Mouse (Mus musculus) hindbrain, embryonic 13.5 days (tissue): ENCODE measurements around the gene Josd2. TPM values are rescaled to one million over a fixed set of nuclear protein-coding genes. Genes with fewer than 3 reads are reported as not detected.
A peak's percentile ranks its signal among the peaks of the same experiment; 100 is the strongest.

Experiments used
- ATAC-seq: fragments of 200-750 bp; cut with Nextera tagmentation; 2 replicates; pipeline ENCODE4 v1.8.0; 2017; ENCODE audit warnings: moderate TSS enrichment; ENCODE audit not compliant: low FRiP score
- H3K27ac ChIP-seq: fragments of 300-500 bp; sonication (generic); 2 replicates; pipeline ENCODE4 v1.5.1; 2015; ENCODE audit warnings: inconsistent platforms, mild to moderate bottlenecking, moderate library complexity
- H3K27me3 ChIP-seq: fragments of 300-500 bp; sonication (generic); 2 replicates; pipeline ENCODE4 v1.6.1; 2015; ENCODE audit warnings: mild to moderate bottlenecking, inconsistent platforms
- H3K36me3 ChIP-seq: fragments of 300-500 bp; sonication (generic); 2 replicates; pipeline ENCODE4 v1.6.1; 2015; ENCODE audit warnings: mild to moderate bottlenecking, inconsistent platforms
- H3K4me1 ChIP-seq: fragments of 300-500 bp; sonication (generic); replicated peaks from 2 replicates; pipeline ENCODE4 v1.6.1; 2015; ENCODE audit warnings: inconsistent platforms
- H3K4me2 ChIP-seq: fragments of 300-500 bp; sonication (generic); 2 replicates; pipeline ENCODE4 v1.6.1; 2015; ENCODE audit warnings: inconsistent platforms, mild to moderate bottlenecking, moderate library complexity
- H3K4me3 ChIP-seq: fragments of 300-500 bp; sonication (generic); 2 replicates; pipeline ENCODE4 v1.5.1; 2015; ENCODE audit warnings: mild to moderate bottlenecking, inconsistent platforms
- H3K9ac ChIP-seq: fragments of 300-500 bp; sonication (generic); 2 replicates; pipeline ENCODE4 v1.6.1; 2015; ENCODE audit warnings: mild to moderate bottlenecking, inconsistent platforms
- H3K9me3 ChIP-seq: fragments of 300-500 bp; sonication (generic); 2 replicates; pipeline ENCODE4 v1.6.1; 2016; ENCODE audit warnings: inconsistent platforms
- WGBS: fragments of 180-500 bp; shearing (Covaris S2); methylation state at CpG from one replicate; pipeline ENCODE4 v1.1.7; 2015; 5-methylcytosine and 5-hydroxymethylcytosine counted together
- polyA plus RNA-seq: library from polyadenylated mRNA; unstranded; fragments of >200 nt; fragmentation: Nextera tagmentation; extraction: Ambion mirVana; gene quantifications from 2 replicates; pipeline ENCODE4 v1.2.1, GENCODE M21; 2015

The Josd2 gene
- polyA plus RNA-seq, 1 experiment from 2014 or later, result 46.2 TPM

- 80% methylated on average over 16 of the region's 16 CpGs for WGBS
- peak overlapping the region; percentile 95 for H3K27ac ChIP-seq
- no peak; the same call in 1 of the 2 replicates for ATAC-seq
- no peaks in the 10 kb centered on the region for H3K9me3 ChIP-seq
- H3K9ac ChIP-seq, result peak overlapping the region; percentile 20
- H3K27me3 ChIP-seq, result peaks cover 2% of the 10 kb centered on the region
- H3K36me3 ChIP-seq, result peaks cover 24% of the 10 kb centered on the region
- H3K4me2 ChIP-seq, result peak overlapping the region; percentile 71; the same call in 1 of the 2 replicates
- no peak overlapping the region; the same call in 1 of the 2 replicates for H3K4me3 ChIP-seq
- H3K4me1 ChIP-seq, result peaks cover 93% of the 10 kb centered on the region
Observed at GRCm38 (mm10) chr7:44466888-44467311, 880 bp upstream of the Josd2 start.

GRCm38 (mm10) chr7:44468644-44469285 lies 985 bp downstream of the Josd2 start:
- 55% methylated on average over 15 of the region's 15 CpGs for WGBS
- no peaks in the 10 kb centered on the region for H3K27me3 ChIP-seq
- H3K4me2 ChIP-seq, result peak overlapping the region; percentile 71
- H3K36me3 ChIP-seq, result peaks cover 5% of the 10 kb centered on the region
- H3K27ac ChIP-seq, result peak overlapping the region; percentile 95
- no peak for ATAC-seq
- H3K4me3 ChIP-seq, result peak overlapping the region; percentile 53
- peaks cover 90% of the 10 kb centered on the region for H3K4me1 ChIP-seq
- H3K9me3 ChIP-seq, result no peaks in the 10 kb centered on the region
- H3K9ac ChIP-seq, result peak overlapping the region; percentile 77

- Histone ChIP-seq H3K27ac (peak overlapping the region; percentile 95), H3K4me3 (no peak overlapping the region), H3K9ac (peak overlapping the region; percentile 77), H3K4me1 (peaks cover 88% of the 10 kb centered on the region), H3K4me2 (no peak overlapping the region), H3K9me3 (no peaks in the 10 kb centered on the region), H3K36me3 (no peaks in the 10 kb centered on the region), H3K27me3 (no peaks in the 10 kb centered on the region)
- 88% methylated on average over 16 of the region's 16 CpGs for WGBS
- ATAC-seq, result no peak
Observed at GRCm38 (mm10) chr7:44469677-44470675, 2.2 kb downstream of the Josd2 start.

GRCm38 (mm10) chr7:44470696-44471612 lies 3.2 kb downstream of the Josd2 start:
- H3K4me2 ChIP-seq, result no peak overlapping the region
- 88% methylated on average over 16 of the region's 16 CpGs for WGBS
- ATAC-seq, result no peak
- peaks cover 84% of the 10 kb centered on the region for H3K4me1 ChIP-seq
- H3K36me3 ChIP-seq, result no peaks in the 10 kb centered on the region
- no peak overlapping the region for H3K27ac ChIP-seq
- no peaks in the 10 kb centered on the region for H3K9me3 ChIP-seq
- H3K27me3 ChIP-seq, result 0 out of 2 replicates have a peak, but pooled peaks cover 5% of the 10 kb centered on the region
- H3K9ac ChIP-seq, result no peak overlapping the region
- no peak overlapping the region for H3K4me3 ChIP-seq

GRCm38 (mm10) chr7:44471880-44472557 lies 4.2 kb downstream of the Josd2 start:
- no peak overlapping the region; the same call in 1 of the 2 replicates for H3K27ac ChIP-seq
- no peak overlapping the region for H3K4me2 ChIP-seq
- H3K36me3 ChIP-seq, result no peaks in the 10 kb centered on the region
- peaks cover 73% of the 10 kb centered on the region for H3K4me1 ChIP-seq
- WGBS, result 57% methylated on average over 6 of the region's 6 CpGs
- H3K4me3 ChIP-seq, result no peak overlapping the region
- ATAC-seq, result no peak
- H3K9me3 ChIP-seq, result no peaks in the 10 kb centered on the region
- H3K9ac ChIP-seq, result no peak overlapping the region
- peaks cover 15% of the 10 kb centered on the region for H3K27me3 ChIP-seq

- Histone ChIP-seq H3K27ac (no peak overlapping the region), H3K9ac (no peak overlapping the region), H3K9me3 (no peaks in the 10 kb centered on the region), H3K27me3 (peaks cover 19% of the 10 kb centered on the region), H3K4me1 (peaks cover 68% of the 10 kb centered on the region), H3K4me2 (no peak overlapping the region), H3K36me3 (no peaks in the 10 kb centered on the region), H3K4me3 (no peak overlapping the region)
- whole genome bisulfite sequencing, result 25% methylated on average over 1 of the region's 1 CpGs
- no peak for ATAC-seq
Observed at GRCm38 (mm10) chr7:44472558-44472885, 4.7 kb downstream of the Josd2 start.

- no peaks in the 10 kb centered on the region for H3K9me3 ChIP-seq
- H3K4me3 ChIP-seq, result no peak overlapping the region
- no peak overlapping the region for H3K4me2 ChIP-seq
- H3K36me3 ChIP-seq, result no peaks in the 10 kb centered on the region
- WGBS, result 58% methylated on average over 9 of the region's 9 CpGs
- peaks cover 25% of the 10 kb centered on the region for H3K27me3 ChIP-seq
- H3K27ac ChIP-seq, result no peak overlapping the region
- peaks cover 64% of the 10 kb centered on the region for H3K4me1 ChIP-seq
- ATAC-seq, result no peak
- peak overlapping the region; percentile 60 for H3K9ac ChIP-seq
Observed at GRCm38 (mm10) chr7:44472961-44473646, 5.3 kb downstream of the Josd2 start.

- H3K4me2 ChIP-seq, result no peak overlapping the region
- peaks cover 52% of the 10 kb centered on the region for H3K4me1 ChIP-seq
- H3K9ac ChIP-seq, result peak overlapping the region; percentile 35; the same call in 1 of the 2 replicates
- ATAC-seq, result peak; percentile 74
- 13% methylated on average over 4 of the region's 4 CpGs for WGBS
- H3K27me3 ChIP-seq, result peaks cover 37% of the 10 kb centered on the region
- H3K36me3 ChIP-seq, result no peaks in the 10 kb centered on the region
- peak overlapping the region; percentile 82 for H3K27ac ChIP-seq
- no peak overlapping the region for H3K4me3 ChIP-seq
- H3K9me3 ChIP-seq, result no peaks in the 10 kb centered on the region
Observed at GRCm38 (mm10) chr7:44474419-44474818, 6.6 kb downstream of the Josd2 start.

- 30% methylated on average over 5 of the region's 5 CpGs for WGBS
- H3K36me3 ChIP-seq, result no peaks in the 10 kb centered on the region
Observed at GRCm38 (mm10) chr7:44475046-44475614, 7.3 kb downstream of the Josd2 start.

GRCm38 (mm10) chr7:44482836-44483435 lies 15.2 kb downstream of the Josd2 start:
- no peak for ATAC-seq
- no peak overlapping the region for H3K27ac ChIP-seq
- no peak overlapping the region for H3K9ac ChIP-seq
- 0 out of 2 replicates have a peak, but pooled peaks cover 3% of the 10 kb centered on the region for H3K36me3 ChIP-seq
- WGBS, result 73% methylated on average over 3 of the region's 3 CpGs
- peaks cover 47% of the 10 kb centered on the region for H3K27me3 ChIP-seq
- H3K4me3 ChIP-seq, result no peak overlapping the region
- H3K4me2 ChIP-seq, result no peak overlapping the region
- H3K4me1 ChIP-seq, result peaks cover 9% of the 10 kb centered on the region
- no peaks in the 10 kb centered on the region for H3K9me3 ChIP-seq

More at GRCm38 (mm10) chr7:44475046-44475614, 7.3 kb downstream of the Josd2 start:
- no peak overlapping the region for H3K9ac ChIP-seq
- H3K4me2 ChIP-seq, result no peak overlapping the region
- H3K27ac ChIP-seq, result peak overlapping the region; percentile 82
- H3K4me1 ChIP-seq, result peaks cover 45% of the 10 kb centered on the region
- H3K27me3 ChIP-seq, result peaks cover 43% of the 10 kb centered on the region
- H3K9me3 ChIP-seq, result no peaks in the 10 kb centered on the region
- peak; percentile 9; the same call in 1 of the 2 replicates for ATAC-seq
- H3K4me3 ChIP-seq, result no peak overlapping the region
